Mouse (Mus musculus) heart, embryonic 16.5 days (tissue): Measurements from ENCODE around the gene Padi2. TPM values are rescaled to one million over a fixed set of nuclear protein-coding genes. Genes with fewer than 3 reads are reported as not detected.

ENCODE experiments used
- ATAC-seq: fragments of 200-750 bp; cut with Nextera tagmentation; replicated peaks from 2 replicates; pipeline ENCODE4 v1.8.0; 2017; ENCODE audit warnings: moderate number of reproducible peaks; ENCODE audit not compliant: insufficient read depth, low FRiP score; ENCODE audit errors: extremely low read depth
- H3K27ac ChIP-seq: fragments of 300-500 bp; sonication (generic); 2 replicates; pipeline ENCODE4 v1.5.1; 2014; ENCODE audit warnings: mild to moderate bottlenecking, low read length, control low read depth, moderate library complexity
- H3K27me3 ChIP-seq: fragments of 300-500 bp; sonication (generic); 2 replicates; pipeline ENCODE4 v1.6.1; 2014; ENCODE audit warnings: low read length, mixed read lengths; ENCODE audit not compliant: control insufficient read depth, insufficient read depth
- H3K36me3 ChIP-seq: fragments of 300-500 bp; sonication (generic); 2 replicates; pipeline ENCODE4 v1.6.1; 2014; ENCODE audit not compliant: control insufficient read depth, insufficient read depth
- H3K4me1 ChIP-seq: fragments of 300-500 bp; sonication (generic); 2 replicates; pipeline ENCODE4 v1.6.1; 2014; ENCODE audit warnings: low read length, mixed read lengths; ENCODE audit not compliant: control insufficient read depth, insufficient read depth
- H3K4me2 ChIP-seq: fragments of 300-500 bp; sonication (generic); 2 replicates; pipeline ENCODE4 v1.6.1; 2014; ENCODE audit warnings: low read depth, mild to moderate bottlenecking, control low read depth, low read length
- H3K4me3 ChIP-seq: fragments of 300-500 bp; sonication (generic); 2 replicates; pipeline ENCODE4 v1.5.1; 2014; ENCODE audit warnings: mild to moderate bottlenecking, control low read depth, low read length
- H3K9ac ChIP-seq: fragments of 300-500 bp; sonication (generic); 2 replicates; pipeline ENCODE4 v1.6.1; 2014; ENCODE audit warnings: low read length, control low read depth
- H3K9me3 ChIP-seq: fragments of 300-500 bp; sonication (generic); replicated peaks from 2 replicates; pipeline ENCODE4 v1.6.1; 2016; ENCODE audit warnings: low read length; ENCODE audit not compliant: control insufficient read depth
- WGBS: fragments of 180-500 bp; shearing (Covaris S2); extraction: QIAGEN DNeasy Blood & Tissue Kit; methylation state at CpG from one replicate; pipeline ENCODE4 v1.1.7; 2014; 5-methylcytosine and 5-hydroxymethylcytosine counted together
- polyA plus RNA-seq: library from polyadenylated mRNA; unstranded; fragments of >200 nt; fragmentation: Nextera tagmentation; extraction: Ambion mirVana; gene quantifications from 2 replicates; pipeline ENCODE4 v1.2.1, GENCODE M21; 2015

Padi2 gene
- polyA plus RNA-seq, 1 experiment from 2014 or later, result 2.1 TPM

DNA sequence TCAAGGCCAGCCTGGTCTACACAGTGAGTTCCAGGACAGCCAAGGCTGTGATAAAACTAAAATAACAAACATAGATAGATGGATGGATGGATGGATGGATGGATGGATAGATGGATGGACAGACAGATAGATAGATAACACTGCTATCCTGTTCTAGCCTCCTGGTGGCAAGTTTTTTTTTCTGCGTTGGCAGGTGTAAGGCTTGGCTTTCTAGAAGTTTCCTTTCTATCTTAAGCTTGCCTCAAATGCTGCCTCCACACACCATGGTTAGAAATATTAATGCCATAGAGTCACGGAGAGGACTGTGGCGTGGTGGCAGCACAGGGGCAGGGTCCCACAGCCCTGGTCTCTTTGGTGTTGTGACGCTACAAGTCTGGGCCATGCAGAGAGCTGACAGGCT, 39.4 kb downstream of the Padi2 start:
- peak overlapping the region; percentile 32; the same call in 1 of the 2 replicates for H3K27ac ChIP-seq
- whole genome bisulfite sequencing, result 82% methylated on average over 4 of the region's 4 CpGs
- H3K9ac ChIP-seq, result no peak overlapping the region
- peaks cover 3% of the 10 kb centered on the region; the same call in 1 of the 2 replicates for H3K9me3 ChIP-seq
- H3K4me2 ChIP-seq, result no peak overlapping the region
- peaks cover 5% of the 10 kb centered on the region for H3K4me1 ChIP-seq
- ATAC-seq, result no peak; the same call in 1 of the 2 replicates
- no peaks in the 10 kb centered on the region for H3K27me3 ChIP-seq
- no peaks in the 10 kb centered on the region for H3K36me3 ChIP-seq
- no peak overlapping the region for H3K4me3 ChIP-seq

DNA sequence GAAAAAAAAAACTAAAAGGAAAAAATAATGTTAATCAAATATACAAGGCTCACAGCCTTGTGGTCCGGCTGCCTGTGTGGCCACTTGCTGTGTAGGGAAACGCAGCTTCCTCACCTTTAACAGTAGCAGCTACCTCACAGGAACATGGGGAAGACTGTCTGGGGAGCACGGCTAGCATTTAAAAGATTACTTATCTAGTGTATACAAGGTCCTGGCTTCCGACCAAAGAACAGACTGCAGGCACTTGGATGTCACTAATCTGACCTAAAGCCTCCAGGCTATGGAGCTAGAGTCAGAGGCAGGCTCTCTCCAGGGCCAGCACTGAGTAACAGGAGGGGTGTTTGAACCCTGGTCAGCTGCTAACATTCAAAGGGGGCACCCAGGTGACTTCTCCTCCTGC, 39.9 kb downstream of the Padi2 start:
- 37% methylated on average over 4 of the region's 4 CpGs for WGBS
- H3K27ac ChIP-seq, result peak overlapping the region; percentile 21; the same call in 1 of the 2 replicates
- H3K9ac ChIP-seq, result no peak overlapping the region
- H3K36me3 ChIP-seq, result no peaks in the 10 kb centered on the region
- H3K27me3 ChIP-seq, result no peaks in the 10 kb centered on the region
- peaks cover 8% of the 10 kb centered on the region for H3K4me1 ChIP-seq
- ATAC-seq, result no peak
- H3K4me2 ChIP-seq, result no peak overlapping the region
- H3K4me3 ChIP-seq, result no peak overlapping the region
- peaks cover 3% of the 10 kb centered on the region; the same call in 1 of the 2 replicates for H3K9me3 ChIP-seq

DNA sequence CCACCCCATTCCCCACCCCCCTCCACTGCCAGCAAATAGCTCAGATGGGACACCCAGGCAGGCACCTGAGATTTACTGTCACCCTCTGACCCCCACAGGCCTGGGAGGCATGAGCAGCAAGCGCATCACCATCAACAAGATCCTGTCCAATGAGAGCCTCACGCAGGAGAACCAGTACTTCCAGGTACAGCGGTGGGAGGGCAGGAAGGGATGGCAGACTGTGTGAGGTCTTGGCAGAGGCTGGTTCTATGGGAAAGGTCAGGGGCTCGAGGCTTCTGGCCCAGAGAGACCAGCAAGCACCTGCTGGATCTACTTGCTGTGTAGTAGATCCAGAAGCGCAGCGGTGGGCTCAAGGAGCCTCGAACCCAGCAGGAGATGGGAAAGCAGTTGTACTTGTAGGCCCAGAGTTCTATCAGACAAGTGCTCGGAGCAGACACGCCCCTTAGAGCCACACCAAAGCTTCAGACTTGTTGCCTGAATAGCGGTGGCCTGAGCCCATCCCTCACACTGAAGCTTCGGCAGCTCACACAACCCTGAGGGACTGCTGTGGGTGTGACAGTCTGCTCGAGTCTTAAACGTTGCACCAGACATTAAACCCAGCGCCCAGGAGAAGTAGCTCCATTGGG, 40.5 kb downstream of the Padi2 start:
- WGBS, result 78% methylated on average over 14 of the region's 14 CpGs
- H3K9me3 ChIP-seq, result peaks cover 3% of the 10 kb centered on the region; the same call in 1 of the 2 replicates
- no peak overlapping the region for H3K4me3 ChIP-seq
- no peak for ATAC-seq
- peaks cover 8% of the 10 kb centered on the region for H3K4me1 ChIP-seq
- no peak overlapping the region for H3K9ac ChIP-seq
- H3K36me3 ChIP-seq, result no peaks in the 10 kb centered on the region
- H3K4me2 ChIP-seq, result no peak overlapping the region
- H3K27ac ChIP-seq, result no peak overlapping the region
- H3K27me3 ChIP-seq, result no peaks in the 10 kb centered on the region

DNA sequence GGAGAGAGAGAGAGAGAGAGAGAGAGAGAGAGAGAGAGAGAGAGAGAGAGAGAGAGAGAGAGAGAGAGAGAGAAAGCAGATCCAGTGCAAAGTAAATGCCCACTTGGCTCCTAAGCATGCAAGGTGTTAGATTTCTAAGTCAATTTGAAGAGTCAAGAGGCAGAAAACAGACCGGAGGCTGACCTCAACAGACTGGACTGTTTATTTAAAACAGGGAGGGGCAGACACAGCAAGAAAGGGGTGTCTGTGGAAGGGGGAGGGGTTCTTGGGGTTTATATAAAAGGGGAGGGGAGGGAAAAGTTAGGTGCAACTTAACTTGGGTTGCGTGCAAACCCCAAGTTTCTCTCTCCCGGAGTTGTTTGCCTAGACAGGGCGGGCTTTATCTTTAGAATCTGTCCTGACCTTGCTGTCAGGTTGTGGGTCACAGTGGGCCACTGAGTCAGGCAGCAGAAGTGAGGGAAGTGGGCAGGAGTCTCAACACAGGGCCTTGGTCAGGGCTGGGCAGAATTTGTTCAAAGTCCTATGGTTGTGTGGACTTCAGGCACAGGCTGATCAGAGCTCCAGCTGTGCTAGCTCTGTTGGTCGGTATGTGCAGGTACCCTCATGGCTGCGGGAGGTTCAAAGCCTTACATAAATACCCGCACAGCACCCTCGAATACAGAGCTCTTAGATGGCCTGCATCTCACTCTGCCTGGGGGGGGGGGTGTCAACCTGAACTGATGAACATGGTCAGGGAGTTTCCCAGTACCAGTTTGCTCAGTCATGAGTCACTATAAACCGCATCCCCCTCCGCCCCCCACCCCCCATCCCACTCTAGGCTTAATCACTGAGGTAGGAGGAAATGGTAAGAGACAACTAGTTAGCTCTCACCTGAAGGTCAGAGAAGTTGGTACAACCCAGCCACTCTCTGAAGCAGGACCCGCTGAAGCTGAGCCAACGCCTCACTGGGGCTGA, 41.6 kb downstream of the Padi2 start:
- Histone ChIP-seq H3K4me1 (peaks cover 8% of the 10 kb centered on the region), H3K27ac (no peak overlapping the region), H3K4me3 (no peak overlapping the region), H3K4me2 (no peak overlapping the region), H3K9me3 (peaks cover 3% of the 10 kb centered on the region; the same call in 1 of the 2 replicates), H3K9ac (no peak overlapping the region), H3K27me3 (no peaks in the 10 kb centered on the region), H3K36me3 (no peaks in the 10 kb centered on the region)
- ATAC-seq, result no peak
- WGBS, result 83% methylated on average over 12 of the region's 12 CpGs

DNA sequence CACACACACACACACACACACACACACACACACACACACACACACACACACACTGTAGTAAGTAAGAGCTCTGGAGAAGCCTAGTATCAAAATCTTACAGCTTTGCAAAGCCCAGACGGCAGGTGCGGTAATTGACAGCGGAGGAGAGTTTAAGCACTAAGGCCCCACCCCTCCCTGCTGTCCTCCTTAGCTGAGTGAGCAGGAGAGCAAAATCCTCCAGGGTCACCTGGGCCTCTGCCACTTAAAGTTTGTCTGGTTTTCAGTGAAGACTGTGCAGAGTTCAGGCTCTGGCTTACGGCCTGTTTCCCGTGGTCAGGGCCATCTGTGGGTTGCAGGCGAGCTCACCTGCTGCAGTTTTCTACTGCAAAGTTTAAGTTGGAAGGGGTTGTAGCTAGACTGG, 42.3 kb downstream of the Padi2 start:
- ATAC-seq, result no peak
- H3K36me3 ChIP-seq, result no peaks in the 10 kb centered on the region
- peaks cover 3% of the 10 kb centered on the region; the same call in 1 of the 2 replicates for H3K9me3 ChIP-seq
- H3K9ac ChIP-seq, result no peak overlapping the region
- H3K4me3 ChIP-seq, result no peak overlapping the region
- H3K4me2 ChIP-seq, result no peak overlapping the region
- no peaks in the 10 kb centered on the region for H3K27me3 ChIP-seq
- no peak overlapping the region; the same call in 1 of the 2 replicates for H3K27ac ChIP-seq
- 81% methylated on average over 6 of the region's 6 CpGs for WGBS
- H3K4me1 ChIP-seq, result peaks cover 8% of the 10 kb centered on the region

DNA sequence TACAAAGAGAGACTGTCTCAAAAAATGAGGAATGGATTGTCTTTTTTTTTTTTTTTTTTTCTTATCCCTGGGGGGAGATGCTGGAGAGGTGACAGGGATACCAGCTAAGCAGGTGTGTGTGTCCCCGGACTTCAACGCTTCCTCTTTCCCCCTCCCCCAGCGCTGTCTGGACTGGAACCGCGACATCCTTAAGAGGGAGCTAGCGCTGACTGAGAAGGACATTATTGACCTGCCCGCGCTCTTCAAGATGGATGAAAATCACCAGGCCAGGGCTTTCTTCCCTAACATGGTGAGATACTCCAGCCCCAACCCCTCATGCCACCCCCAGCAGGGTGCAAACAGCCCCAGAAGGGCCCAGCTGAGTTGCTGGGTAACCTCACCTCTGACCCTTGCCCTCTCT, 42.9 kb downstream of the Padi2 start:
- Histone ChIP-seq H3K36me3 (no peaks in the 10 kb centered on the region), H3K4me1 (peaks cover 8% of the 10 kb centered on the region)
- WGBS, result 71% methylated on average over 8 of the region's 8 CpGs

DNA sequence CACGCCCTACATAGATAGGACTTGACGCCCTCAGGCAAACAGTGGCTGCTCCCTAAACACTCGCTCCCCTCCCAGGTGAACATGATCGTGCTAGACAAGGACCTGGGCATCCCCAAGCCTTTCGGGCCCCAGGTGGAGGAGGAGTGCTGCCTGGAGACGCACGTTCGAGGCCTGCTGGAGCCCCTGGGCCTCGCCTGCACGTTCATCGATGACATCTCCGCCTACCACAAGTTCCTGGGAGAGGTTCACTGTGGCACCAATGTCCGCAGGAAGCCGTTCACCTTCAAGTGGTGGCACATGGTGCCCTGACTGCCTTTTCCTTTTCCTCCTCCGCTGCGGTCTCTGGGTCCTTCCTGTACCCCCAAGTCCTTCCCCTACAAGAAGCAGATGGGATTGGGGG, 43.5 kb downstream of the Padi2 start:
- Histone ChIP-seq H3K4me1 (peaks cover 8% of the 10 kb centered on the region), H3K27ac (no peak overlapping the region), H3K9me3 (no peaks in the 10 kb centered on the region), H3K4me3 (no peak overlapping the region), H3K9ac (no peak overlapping the region), H3K27me3 (no peaks in the 10 kb centered on the region), H3K4me2 (no peak overlapping the region), H3K36me3 (no peaks in the 10 kb centered on the region)
- ATAC-seq, result no peak
- WGBS, result 86% methylated on average over 16 of the region's 16 CpGs

More for the DNA sequence above, 42.9 kb downstream of the Padi2 start:
- Histone ChIP-seq H3K27ac (no peak overlapping the region), H3K4me3 (no peak overlapping the region), H3K27me3 (no peaks in the 10 kb centered on the region), H3K4me2 (no peak overlapping the region), H3K9me3 (no peaks in the 10 kb centered on the region), H3K9ac (no peak overlapping the region)
- ATAC-seq, result no peak

DNA sequence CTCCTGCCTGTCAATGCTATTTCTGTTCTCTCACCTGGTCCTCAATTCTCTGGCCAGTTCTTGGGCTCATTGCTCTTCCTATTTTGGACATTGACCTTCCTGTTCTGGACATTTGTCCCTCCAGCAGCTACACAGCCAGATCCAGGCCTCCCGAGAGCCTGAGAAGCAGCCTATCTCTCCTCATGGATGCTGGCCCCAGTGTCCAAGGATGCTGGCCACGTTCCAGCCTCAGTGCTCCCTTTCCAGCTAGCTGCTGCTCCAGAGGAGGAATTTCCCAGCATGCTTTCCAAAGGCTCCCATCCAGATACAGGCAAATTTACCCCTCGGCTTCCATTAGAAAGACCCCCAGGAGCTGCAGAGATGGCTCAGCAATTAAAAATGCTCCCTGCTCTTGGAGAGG, 44.4 kb downstream of the Padi2 start:
- Histone ChIP-seq H3K4me2 (no peak overlapping the region), H3K9ac (no peak overlapping the region), H3K4me1 (peaks cover 8% of the 10 kb centered on the region), H3K9me3 (no peaks in the 10 kb centered on the region), H3K4me3 (no peak overlapping the region), H3K36me3 (no peaks in the 10 kb centered on the region), H3K27ac (no peak overlapping the region), H3K27me3 (no peaks in the 10 kb centered on the region)
- 33% methylated on average over 3 of the region's 3 CpGs for WGBS
- ATAC-seq, result no peak
